Mouse (Mus musculus) CD8-positive naive resting alpha-beta T cell, adult 2 months (primary cell): ENCODE results near the gene Wdr95.
A peak's percentile ranks its signal among the peaks of the same experiment; 100 is the strongest.

Experiments used
- DNase-seq, 2 experiments: peaks; one replicate each; pipeline ENCODE4 v3.0.0; 2022; ENCODE audit warnings: low read depth in 2 of 2, low spot score in 2 of 2

The Wdr95 gene

DNA sequence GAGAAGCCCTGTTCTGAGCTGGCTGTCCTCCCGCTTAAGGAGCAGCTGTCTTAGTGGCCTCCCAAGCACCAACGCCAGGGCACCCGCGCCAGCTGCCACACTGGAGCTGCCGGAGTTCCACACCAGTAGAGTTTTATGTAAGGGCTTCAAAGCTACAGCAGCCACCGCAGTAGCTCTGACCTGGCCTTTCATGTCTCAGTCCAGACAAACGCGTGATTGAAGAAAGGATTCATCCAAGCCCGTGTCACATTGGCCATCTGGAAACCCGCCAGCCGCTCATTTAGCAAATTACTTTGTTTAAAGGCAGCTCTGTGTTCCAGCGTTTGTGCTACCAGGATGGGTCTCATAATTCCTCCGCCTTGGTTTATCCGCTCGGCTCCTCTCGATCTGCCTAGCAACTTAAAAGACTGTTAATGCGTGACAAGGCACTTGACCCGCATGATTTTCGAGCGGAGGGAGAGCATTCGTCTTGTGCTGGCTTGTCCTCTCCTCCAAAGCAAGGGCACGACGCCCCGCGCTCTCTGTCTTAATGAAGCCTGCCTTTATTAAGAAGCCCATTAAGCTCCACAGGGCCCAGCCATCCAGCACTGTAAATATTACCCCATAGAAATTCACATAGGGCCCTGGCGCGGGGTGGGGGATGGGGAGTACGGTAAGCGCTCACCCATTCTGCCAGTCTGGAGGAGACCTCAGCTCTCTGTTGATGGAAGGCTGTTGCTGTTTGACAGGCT is at the start of gene Wdr95:
Gene Wdr95, plus strand, starts transcription at position 681 of the 731 bp plus-strand sequence.
- no peak for DNase-seq

DNA sequence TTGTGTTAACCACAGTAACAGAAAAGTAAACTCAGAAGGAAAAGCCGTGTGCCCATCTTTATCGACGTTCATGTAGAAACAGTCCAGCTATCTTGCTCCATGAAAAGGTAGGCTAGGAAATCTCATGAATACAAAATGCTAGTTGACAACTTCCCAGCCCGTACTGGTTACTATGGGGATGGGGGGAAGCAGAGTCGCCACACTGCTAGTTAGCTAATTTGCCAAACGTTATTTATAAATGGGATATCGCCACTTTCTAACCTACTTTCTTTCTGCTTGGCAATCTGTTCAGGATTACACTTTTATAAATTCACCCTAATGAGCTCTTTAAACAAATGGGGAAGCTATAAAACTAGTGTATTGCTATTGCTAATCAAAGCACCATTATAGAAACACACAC is 46.6 kb upstream of the Wdr95 start:
- no peak for DNase-seq

DNA sequence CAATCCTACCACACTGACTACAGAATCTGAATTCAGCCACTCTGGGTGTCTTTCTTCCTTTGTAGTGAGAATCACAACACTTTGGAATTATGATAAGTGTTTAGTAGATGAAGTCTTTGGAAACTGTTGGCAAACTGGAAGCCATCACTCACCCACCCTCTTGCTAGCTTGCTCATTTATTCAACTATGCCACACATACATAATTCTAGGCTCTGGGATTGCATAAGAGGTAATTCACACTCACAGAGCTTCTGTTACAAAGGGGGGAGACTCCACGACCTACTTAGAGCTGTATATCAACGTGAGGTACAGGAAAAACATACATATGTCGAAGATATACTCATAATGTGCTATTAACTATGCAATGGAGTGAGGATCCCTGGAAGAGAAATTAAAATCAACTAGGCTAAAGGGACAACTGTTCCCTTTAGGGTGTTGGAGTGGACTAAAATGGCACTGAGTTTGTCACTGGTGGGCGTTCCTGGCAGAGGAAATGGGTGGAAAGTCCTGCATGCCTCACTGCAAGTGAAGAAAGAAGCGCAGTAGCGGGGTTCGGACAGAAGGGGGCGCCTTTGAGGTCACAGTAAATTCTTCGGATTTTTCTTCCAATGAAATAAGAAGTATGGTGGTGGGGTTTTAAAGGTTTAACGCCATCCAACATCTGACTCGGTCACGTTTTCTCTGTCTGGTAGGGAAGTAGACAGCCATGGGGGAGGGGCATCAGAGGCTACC is 45.0 kb upstream of the Wdr95 start:
- peak; percentile 3 to 8 for DNase-seq

DNA sequence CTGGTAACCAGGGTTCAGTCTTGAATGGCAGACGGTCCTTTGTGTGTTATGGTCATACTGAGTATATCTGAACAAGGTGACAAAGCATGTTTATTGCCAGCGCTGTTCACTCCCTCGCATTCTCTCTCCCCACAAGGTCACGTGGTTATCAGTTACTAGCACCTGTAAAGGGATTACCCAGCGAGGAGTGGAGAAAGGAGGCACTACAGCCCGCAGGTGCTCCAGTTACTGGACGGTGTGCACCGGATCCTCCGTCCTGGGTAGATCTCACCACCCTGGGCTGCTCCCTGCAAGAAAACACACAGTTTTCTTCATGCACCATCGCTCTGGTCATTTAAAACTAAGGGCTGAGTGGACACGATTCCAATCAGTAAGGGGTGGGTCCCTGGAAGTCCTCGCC is 44.2 kb upstream of the Wdr95 start:
- DNase-seq: no peak

DNA sequence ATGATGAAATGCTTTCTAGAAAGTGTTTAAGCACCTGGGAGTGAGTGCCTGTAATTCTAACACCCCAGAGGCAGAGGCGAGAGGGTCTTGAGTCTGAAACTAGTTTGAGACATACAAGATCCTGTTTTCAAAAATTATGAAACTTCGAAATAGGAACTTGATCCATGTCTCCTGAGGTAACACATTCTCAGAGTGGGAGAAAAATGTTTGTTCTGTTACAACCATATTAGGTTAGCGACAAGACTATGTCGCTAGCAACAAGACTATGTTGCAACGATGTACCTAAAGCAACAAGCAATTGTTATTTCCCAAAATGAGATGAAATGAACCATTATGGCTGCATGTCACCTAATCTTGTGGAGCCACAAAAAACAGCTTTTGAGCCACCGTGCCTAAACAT is 43.0 kb upstream of the Wdr95 start:
- DNase-seq: no peak

DNA sequence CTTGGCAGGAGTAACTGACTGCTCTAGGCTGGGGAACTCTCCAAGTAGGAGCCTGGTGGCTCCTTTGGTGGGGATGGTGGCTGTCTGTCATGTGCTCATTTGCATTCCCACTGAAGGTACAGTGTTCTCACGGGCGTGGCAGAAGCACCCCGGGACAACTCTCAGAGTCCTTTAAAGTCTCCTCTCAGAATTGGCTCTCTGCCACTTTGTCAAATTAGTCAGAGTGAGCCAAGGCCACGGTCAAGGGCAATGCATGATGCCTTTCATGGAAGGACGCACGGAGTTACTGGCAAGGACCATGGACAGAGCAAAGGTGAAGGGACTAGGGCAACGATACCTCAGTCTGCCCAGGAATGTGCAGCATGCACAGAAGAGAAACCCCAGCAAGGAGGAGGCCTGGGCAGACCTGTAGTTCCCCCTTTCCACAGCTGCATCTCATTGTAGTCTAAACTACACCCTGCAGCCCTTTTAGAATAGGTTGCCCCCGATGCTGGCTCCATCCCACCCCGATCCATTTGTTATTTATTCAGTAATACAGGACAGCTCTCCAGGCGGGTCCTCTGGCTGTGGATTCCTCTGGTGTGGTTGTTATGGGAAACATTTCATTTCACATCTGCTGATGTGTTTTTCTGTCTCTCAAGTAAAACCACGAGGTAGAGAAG is 40.0 kb upstream of the Wdr95 start:
- DNase-seq: no peak

DNA sequence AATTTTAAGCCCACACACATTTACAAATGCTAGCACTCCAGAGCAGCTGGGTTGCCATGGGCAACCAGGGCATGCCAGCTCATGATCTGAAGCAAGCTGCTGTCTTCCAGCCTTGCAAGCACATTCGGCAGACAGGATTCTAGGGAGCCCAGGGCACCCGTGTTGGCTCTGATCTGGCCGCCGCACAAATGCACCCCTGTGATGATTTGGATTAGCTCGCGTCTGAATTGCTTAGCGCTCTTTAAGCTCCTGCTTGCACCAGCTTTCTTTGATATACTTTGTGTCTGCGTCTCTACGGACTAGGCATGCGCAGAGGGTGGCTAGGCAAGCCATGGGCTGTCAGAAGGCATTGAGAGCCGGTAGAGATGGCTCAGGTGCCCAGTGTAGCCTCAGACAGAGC is 39.3 kb upstream of the Wdr95 start:
- no peak for DNase-seq

DNA sequence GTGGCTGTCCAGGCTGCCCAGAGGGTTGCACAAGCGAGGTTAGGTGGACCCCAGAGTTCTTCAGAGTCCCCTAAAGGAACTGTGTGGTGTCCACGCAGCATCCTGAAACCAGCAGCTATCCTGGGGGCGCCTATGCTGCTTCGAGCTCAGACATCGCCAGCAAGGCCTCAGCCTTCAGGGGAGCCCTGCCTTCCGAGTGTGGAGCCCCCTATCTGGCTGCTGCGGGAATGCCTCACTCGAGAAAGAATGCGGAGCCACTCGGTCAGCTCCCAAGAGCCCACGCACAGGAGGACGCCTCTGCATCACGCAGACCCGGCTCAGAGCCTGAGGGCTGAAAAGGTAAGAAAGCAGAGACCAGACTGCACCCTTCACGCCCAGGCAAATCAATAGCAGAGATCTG is 38.2 kb upstream of the Wdr95 start:
- no peak for DNase-seq

DNA sequence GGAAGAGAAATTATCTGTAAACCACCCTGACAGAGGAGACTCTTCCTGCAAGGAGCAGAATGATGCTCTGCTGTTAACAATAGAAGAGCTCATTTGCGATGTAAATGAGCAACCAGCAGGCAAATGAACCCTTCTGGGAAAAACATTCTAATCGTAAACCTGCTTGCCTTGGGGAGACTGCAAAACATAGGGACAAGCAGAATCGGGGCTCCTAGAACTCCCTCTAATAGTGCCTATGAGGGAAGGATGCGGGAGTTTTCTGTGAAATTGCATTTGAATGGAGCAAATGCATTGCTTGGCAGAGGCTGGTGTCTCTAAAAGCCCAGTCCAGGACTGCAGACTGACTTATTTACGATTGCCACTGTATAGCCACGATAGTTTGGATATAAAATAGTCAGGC is 32.8 kb upstream of the Wdr95 start:
- DNase-seq: no peak

DNA sequence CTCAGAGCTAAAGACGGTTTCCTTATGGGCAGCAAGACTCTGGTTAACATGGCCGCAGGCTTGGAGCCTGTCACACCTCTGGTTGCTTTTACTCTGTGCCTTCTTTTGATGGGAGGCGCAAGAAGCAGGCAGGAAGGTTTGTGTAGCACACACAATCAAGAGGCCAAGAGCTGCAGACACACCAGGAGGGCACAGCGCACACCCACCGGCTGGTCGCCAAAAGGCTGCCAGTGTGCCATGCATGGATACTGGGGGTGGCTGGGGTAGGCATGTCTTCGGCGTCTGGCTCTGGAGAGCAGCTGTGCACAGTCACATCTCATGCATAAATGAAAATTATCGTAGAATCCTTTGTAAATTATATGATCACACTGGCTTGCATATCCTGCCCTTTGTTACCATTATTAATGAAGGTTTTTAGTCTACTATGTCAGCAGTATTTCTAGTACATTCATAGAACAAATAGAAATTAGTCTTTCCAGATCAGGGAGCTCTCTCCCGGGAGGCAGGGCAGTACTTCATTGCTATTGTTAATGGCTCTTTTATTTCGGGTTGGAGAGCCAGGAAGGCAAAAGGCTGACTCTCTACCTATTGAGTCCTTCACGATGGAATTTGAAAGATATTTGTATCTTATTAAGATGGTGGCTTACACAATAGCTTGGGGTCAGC is 31.9 kb upstream of the Wdr95 start:
- no peak for DNase-seq

DNA sequence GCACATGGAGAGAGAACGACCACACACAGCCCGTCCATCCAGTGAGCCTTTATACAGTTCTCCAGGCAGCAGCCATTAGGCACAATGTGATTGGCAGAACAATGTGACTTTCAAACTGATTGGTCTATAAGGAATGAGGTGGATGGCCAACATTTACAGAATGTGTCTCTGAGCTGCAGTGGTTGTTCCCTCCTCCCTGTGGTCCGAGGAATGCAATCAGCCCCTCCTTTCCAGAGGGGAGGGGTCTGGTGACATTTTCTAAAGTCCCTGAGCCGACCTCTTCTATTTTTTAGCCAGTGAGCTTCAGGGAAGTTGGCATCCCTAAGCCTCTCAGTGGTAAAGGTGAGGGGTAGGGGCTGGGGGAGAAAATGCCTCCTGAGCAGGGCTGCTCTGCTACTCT is 28.5 kb upstream of the Wdr95 start:
- DNase-seq: no peak

DNA sequence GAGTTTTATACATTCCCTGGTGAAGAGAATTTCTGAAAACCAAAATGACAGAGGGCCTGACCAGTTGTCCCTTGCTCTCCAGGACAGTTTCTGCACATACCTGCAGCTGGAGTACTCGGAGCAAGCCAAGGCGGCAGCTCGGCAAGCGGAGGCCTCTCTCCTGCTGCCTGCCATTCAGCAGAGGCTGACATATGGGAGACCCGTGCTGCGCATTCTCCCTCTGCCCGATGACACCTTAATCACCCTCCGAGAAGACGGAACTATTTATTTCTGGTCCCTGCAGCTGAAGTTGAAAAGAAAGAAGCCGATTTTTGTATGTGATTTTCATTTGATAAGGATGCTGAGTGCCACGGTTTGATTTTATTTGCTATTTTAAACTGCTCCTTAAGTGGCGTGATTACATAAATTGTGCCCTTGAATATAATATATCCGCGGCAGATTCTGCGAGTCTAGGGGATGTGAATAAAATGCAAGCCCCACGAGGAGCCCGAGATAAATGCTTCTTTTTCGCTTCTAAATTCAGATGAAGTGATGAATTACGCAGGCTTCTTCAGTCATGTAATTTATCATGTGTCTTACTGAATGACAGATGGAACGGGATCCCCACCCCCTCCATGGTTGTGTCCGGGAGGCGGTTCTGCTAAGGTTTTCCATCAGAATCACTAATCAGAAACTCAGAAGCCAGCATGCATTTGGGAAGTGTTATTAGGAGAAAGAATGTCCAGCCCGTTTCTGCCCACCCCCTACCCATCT is 24.9 kb upstream of the Wdr95 start:
- no peak for DNase-seq

DNA sequence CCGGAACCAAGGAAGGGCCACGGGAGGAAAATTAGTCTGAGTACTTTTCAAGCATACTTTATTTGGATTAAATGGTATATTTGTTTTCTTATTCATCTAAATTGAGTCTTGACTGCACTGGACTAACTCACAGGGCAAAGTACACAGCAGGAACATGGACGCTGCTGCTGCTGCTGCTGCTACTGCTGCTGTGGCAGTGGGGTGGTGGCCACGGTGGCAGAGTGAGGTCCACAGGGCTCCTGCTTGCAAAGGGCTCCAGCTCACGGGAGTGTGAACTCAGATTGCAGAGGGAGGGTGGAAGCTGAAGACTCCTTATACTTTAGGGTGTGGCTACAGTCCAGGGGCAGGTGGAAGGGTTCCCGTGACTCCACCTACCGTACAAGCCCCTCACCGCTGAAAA is 23.5 kb upstream of the Wdr95 start:
- DNase-seq: no peak

DNA sequence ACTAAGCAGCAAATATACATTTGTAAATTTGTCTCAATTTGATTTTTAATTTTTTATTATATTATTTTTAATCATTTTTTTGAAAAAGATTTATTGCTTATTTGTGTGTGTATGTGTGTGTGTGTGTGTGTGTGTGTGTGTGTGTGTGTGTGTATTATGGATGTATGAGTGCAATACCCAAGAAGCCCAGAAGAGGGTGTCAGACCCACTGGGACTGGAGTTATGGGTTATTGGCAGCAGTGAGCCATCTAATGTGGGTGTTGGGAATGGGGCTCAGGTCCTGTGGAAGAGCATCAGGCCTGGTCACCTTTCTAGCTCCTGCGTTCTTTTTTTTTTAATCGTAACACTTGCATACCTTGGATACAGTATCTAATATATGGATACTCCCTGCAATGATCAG is 22.4 kb upstream of the Wdr95 start:
- DNase-seq: no peak

DNA sequence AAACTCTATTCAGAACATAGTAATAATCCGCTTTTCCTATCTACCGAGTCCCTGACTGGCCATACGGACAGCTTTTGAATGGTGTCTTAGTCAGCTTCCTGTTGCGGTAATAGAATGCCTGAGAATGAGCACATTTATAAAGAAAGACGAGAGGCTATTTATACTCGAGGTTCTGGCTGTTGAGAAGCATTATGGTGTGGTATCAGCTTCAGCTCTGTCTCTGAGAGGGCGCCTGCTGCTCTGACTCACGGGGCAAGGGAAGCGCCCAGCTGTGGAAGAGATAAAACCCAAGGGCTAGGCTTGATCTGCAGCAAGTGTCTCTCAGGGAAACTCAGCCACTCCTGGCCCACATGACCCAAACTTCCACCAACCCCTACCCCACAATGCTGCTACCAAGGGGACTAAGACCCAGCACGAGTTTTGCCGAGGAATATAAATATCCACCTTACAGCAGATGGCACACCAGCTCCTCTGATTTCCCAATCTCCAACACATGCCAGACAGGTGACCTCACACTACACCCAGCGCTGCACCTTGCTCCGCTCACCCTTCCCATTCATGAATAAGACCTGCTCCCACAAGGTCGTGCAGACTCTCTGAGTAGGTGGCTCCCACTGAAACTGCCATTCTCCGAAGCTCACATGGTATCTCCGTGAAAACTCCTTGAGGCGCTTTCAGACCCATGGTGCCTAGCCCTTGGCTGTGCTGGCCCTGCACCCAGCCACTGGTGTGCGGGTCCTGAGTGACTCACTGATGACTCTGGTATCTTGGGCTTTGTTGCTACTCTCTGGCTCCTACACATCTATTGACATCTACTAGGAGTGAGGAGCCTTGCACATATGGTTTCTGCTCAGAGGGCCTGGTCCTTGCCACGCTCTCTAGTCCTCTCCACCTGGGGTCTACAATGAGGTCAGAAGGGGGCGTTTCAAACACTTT is 20.1 kb upstream of the Wdr95 start:
- DNase-seq: no peak

DNA sequence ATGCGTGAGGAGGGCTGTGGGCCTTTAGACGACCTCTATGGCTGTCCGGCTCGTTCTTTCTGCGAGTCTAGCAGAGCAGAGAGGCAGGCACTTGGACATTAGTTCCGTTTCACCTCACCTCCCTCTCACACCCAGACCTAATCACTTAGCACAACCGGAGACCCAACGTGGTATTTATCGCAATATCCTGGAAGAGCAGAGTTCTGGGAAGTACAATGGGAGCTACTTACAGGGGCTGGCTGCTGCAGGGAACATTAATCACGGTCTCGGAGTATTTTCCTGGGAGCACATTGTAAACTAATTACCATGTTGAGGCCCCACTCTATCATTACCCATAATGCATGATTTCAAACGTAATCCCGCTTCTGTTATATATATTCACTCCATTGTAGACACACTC is 18.2 kb upstream of the Wdr95 start:
- no peak for DNase-seq

DNA sequence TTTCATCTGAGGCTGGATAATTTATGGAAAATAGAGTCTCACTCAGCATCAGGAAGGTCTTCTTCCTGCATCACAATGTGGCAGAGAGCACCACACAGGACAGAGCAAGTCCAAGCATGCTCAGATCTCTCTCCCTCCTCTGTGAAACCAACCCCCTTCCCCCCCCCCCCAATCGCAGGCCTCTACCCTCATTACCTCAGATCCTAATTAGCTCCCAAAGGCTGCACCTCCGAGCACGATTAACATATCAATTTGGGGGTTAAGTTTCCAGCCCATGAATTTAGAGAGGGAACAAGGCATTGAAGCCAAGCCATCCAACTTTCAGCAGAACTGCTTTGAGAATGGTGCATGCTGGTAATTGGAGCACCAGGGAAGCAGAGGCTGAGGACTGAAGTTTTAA is 15.8 kb upstream of the Wdr95 start:
- no peak for DNase-seq

DNA sequence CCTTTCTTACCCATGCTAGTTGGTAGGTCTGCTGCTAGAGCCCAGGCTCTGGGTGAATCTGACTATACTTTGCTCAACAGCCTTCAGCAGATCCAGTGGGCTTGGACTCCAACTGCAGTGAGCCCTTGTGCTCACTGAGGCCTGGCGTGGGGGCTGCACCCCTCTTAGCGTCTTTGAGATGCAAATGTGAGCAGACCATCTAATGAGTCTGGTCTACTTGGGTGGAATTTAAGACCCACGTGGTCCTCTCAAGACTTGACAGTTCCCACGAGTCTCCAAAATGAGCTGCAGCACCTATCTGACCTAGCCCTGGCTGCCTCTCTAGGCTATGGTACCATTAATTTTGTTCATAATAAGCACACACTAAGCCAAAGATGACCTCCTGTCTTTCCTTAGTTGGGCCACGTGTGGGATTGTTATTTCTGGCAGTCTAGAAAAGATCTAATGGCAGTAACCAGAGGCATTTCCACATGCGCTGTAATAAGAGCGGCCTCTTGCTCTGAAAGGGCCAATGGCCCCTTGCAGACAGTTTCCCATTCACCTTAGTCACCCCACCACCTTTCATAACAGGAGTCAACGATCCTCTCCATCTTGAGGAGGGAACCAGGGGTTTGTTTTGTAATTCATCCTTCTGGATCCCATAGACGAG is 14.9 kb upstream of the Wdr95 start:
- DNase-seq: no peak

DNA sequence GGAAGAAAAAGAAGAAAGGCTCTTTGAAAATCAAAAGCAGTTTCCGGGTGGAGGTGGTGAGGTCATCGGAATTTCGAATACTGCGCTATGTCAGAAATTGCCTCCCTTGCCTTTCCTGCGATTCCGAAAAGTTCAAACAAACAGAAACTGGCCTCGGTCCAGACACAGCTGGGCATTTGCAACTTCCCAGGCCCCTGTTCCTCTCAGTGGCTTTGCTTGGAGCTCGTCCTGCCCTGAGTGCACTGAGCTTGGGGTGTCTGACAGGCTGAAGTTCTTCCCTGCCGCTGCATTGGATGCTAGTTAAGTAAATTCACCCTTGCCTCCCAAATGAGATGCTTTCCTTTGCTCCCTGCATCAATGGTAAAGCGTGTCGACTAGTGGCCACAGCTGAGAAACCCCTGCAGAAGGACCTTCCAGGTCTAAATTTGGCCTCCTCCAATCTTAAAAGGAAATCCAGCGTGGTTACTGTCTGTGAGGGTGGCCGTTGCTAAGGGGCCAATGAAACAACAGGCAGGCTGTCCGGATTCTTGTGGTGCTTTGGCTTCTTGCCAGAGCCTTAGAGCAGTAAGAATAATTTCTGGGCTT is 14.3 kb upstream of the Wdr95 start:
- DNase-seq: no peak
